Mouse (Mus musculus) spleen, adult 12 weeks (tissue): Measurements from ENCODE around the gene Vegfc.

Experiments
- DNase-seq: peaks from one replicate; pipeline ENCODE4 v3.0.0; 2022; ENCODE audit warnings: low spot score

The Vegfc gene

DNA sequence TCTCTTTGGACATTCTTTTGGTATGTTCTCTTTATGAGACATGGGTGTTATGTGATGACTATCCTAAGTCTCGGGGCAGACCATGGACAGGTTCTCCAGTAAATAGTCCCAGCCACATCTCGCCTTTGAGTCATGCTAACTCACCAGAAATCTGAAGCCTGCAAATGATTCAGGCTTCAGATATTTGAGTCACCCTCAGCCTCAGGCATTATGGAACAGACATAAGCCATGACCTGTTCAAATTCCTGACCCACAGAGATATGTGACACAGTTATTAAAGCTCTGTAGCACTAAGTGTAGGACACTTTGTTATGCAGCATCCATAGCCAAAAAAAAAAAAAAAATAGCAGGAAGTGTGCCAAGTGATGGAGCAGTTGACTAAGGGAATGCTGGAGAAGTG, 138.8 kb downstream of the Vegfc start:
- no peak for DNase-seq

DNA sequence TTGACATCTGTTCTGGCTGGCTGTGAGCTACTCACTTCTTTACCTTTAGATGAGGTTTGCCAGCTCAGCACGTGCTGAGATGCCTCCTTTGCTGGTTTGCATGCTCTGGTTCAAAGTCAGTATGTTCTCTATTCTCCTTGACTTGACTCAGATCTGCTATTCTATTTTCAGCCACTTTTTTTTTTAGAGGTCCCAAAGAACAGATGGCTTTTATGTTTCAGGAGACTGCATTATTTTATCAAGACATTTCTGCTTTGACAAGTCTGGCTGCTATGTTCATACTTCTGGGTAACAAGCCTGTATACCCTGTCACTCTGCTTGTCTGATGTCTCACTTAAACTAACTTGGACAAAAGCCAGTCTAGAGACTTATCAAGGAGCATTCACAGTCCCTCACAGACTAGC, 151.4 kb downstream of the Vegfc start:
- no peak for DNase-seq

DNA sequence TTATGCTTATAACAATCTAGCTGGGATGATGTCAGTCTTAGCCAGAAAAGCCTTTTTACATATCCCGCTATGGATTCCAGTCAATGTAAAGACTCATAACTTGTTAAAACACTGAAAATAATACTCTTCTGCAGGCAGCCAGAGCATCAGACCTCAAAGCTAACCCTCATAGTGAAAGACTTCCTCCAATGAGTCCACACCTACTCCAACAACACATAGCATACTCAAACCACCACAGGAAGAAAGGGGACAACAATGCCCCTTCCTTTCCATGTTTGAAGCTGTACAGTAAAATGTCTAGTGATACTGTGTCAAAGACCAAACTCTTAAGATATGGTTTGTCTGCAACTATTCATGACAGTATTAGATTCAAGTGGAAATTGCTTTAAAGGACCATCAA, 153.2 kb downstream of the Vegfc start:
- DNase-seq, result no peak

DNA sequence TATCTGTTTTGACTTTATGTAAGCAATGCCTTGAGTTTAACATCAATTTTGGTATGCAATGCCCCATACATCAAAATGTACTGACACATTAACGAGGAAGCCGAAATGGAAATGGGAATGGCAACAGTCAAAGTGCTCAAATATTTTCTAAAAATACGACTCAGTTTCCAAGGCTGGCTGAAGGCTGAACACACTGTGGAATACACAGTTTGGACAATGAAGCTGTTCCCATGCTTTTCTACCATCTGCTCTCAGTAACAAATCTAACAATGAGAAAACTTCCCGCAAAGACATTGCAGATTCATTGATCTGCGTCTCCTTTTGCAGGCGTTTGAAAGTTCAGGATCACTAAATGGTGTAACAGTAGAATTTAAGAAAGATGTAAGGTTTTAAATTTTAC, 155.9 kb downstream of the Vegfc start:
- no peak for DNase-seq
